Comparison of ENCODE assay signal across 26 mouse cellular contexts in the genomic region with DNA sequence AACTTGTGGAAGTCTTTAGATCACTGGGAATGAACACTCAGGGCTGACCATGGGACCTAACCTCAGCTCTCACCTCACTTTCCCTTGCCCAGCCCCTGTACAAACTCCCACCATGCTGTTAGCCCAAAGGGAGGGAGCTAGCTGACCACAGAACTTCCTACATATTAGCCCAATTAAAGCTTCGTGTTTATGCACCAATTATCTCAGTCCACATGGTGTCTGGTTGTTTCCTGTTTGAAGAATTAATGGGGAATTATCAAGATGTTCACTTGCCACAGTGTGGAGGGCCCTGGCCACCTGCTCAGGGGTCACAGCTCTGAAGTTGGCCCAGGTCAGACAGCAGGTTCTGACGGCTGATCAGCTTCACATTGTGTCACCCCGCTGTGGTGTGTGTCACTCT.
"Had no signal": no experiment of that assay in that cellular context is flagged by ENCODE, and none has a peak within 500 bp of the region (broad histone marks: within the 10 kb centered on the region; RNA-seq: fewer than 3 reads in every experiment).

No protein-coding gene starts in this region.

- DNase-seq: gastrocnemius, adult 2 months; gastrocnemius, postnatal 10 days; gastrocnemius, postnatal 25 days; heart, adult 18-20 months; heart, postnatal 10 days; heart, postnatal 4 days; kidney, adult 18-20 months; kidney, adult 8-10 months; kidney, postnatal 10 days; kidney, postnatal 25 days; kidney, postnatal 4 days; liver had no signal

- H3K9me3 ChIP-seq: heart, embryonic 10.5 days; heart, embryonic 12.5 days; hindbrain, embryonic 10.5 days; hindbrain, embryonic 12.5 days; intestine, embryonic 15.5 days; limb, embryonic 10.5 days; limb, embryonic 12.5 days had no signal

- H3K36me3 ChIP-seq: heart, embryonic 10.5 days; heart, embryonic 12.5 days; hindbrain, embryonic 10.5 days; hindbrain, embryonic 12.5 days; intestine, embryonic 15.5 days; limb, embryonic 10.5 days; limb, embryonic 12.5 days had no signal

- H3K4me2 ChIP-seq: heart, embryonic 12.5 days; hindbrain, embryonic 12.5 days; hindbrain, embryonic 14.5 days; intestine, embryonic 15.5 days; limb, embryonic 12.5 days; liver, embryonic 11.5 days had no signal

- H3K4me3 ChIP-seq: gastrocnemius, adult 2 months; heart, embryonic 10.5 days; heart, embryonic 12.5 days; hindbrain, embryonic 10.5 days; hindbrain, embryonic 12.5 days; intestine, embryonic 15.5 days; layer of hippocampus, adult 2 months; left cerebral cortex, adult 2 months; limb, embryonic 10.5 days; limb, embryonic 12.5 days had no signal

- ATAC-seq: hindbrain, embryonic 16.5 days; inflammation-experienced regulatory T-cells, adult 6 months; intestine, embryonic 15.5 days; intestine, postnatal 0 days had no signal

- H3K4me1 ChIP-seq: heart, embryonic 12.5 days; intestine, embryonic 15.5 days; limb, embryonic 12.5 days had no signal

- H3K27ac ChIP-seq: gastrocnemius, adult 2 months; heart, embryonic 10.5 days; hindbrain, embryonic 10.5 days; hindbrain, embryonic 12.5 days; hindbrain, embryonic 14.5 days; intestine, embryonic 15.5 days; left cerebral cortex, adult 2 months; limb, embryonic 10.5 days; limb, embryonic 12.5 days had no signal

- H3K9ac ChIP-seq: heart, embryonic 12.5 days; hindbrain, embryonic 14.5 days; intestine, embryonic 15.5 days; limb, embryonic 12.5 days had no signal

- H3K27me3 ChIP-seq: hindbrain, embryonic 12.5 days; intestine, embryonic 15.5 days had no signal
